Mouse (Mus musculus): ENCODE data around the gene Garnl3. TPM values are rescaled to one million over a fixed set of nuclear protein-coding genes. Genes with fewer than 3 reads are reported as not detected.

Garnl3 gene
- polyA plus RNA-seq, 1 experiment from 2014 or later, result 10.3 TPM

DNA sequence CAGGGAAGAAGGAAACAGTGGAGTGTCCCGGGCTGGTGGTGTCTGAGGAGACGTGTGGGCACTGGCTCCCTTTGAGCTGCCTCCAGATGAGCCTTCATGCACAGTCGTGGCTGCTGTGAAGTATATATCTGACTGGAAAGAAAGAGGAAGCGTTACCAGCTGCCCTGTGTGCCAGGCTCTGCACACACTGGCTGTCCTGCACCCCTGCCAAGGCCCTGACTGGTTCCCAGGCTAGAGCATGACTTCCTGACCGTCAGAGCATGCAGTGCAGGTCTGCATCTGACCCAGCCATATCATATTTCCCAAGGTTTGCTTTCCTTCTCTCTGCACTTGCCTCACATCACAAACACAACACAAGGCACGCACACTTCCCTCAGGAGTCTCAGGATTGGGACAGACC lies 139.3 kb downstream of the Garnl3 start:
- 76% methylated on average over 6 of the region's 6 CpGs for WGBS
- Histone ChIP-seq H3K4me3 (no peak overlapping the region), H3K4me1 (0 out of 2 replicates have a peak, but pooled peaks cover 3% of the 10 kb centered on the region), H3K9me3 (replicated peaks) (no peaks in the 10 kb centered on the region), H3K27ac (replicated peaks) (no peak overlapping the region), H3K27me3 (ENCODE audit: low read depth, poor library complexity, severe bottlenecking) (no peaks in the 10 kb centered on the region), H3K36me3 (no peaks in the 10 kb centered on the region)
- no peak for DNase-seq (ENCODE audit: low spot score)

- no peaks in the 10 kb centered on the region for H3K36me3 ChIP-seq
- H3K9me3 ChIP-seq (replicated peaks), result no peaks in the 10 kb centered on the region
- 56% methylated on average over 13 of the region's 13 CpGs for WGBS
- H3K27ac ChIP-seq (replicated peaks), result no peak overlapping the region
- peaks cover 3% of the 10 kb centered on the region; the same call in 1 of the 2 replicates for H3K4me1 ChIP-seq
- DNase-seq (ENCODE audit: low spot score), result no peak
- H3K4me3 ChIP-seq, result no peak overlapping the region
- no peaks in the 10 kb centered on the region for H3K27me3 ChIP-seq (ENCODE audit: low read depth, poor library complexity, severe bottlenecking)
Measured at GRCm38 (mm10) chr2:32990167-32990832, 141.2 kb downstream of the Garnl3 start.

- Histone ChIP-seq H3K9me3 (replicated peaks) (no peaks in the 10 kb centered on the region), H3K36me3 (no peaks in the 10 kb centered on the region), H3K27me3 (ENCODE audit: low read depth, poor library complexity, severe bottlenecking) (no peaks in the 10 kb centered on the region; the same call in 1 of the 2 replicates), H3K4me3 (no peak overlapping the region), H3K4me1 (no peaks in the 10 kb centered on the region; the same call in 1 of the 2 replicates), H3K27ac (replicated peaks) (no peak overlapping the region)
- 84% methylated on average over 3 of the region's 3 CpGs for WGBS
- no peak for DNase-seq (ENCODE audit: low spot score)
Measured at GRCm38 (mm10) chr2:32989376-32989775, 142.1 kb downstream of the Garnl3 start.

- no peak overlapping the region for H3K27ac ChIP-seq (replicated peaks)
- no peaks in the 10 kb centered on the region for H3K9me3 ChIP-seq (replicated peaks)
- 77% methylated on average over 8 of the region's 8 CpGs for WGBS
Measured at GRCm38 (mm10) chr2:32985844-32986243, 145.6 kb downstream of the Garnl3 start.

GRCm38 (mm10) chr2:32983617-32984016 lies 147.8 kb downstream of the Garnl3 start:
- DNase-seq (ENCODE audit: low spot score), result no peak
- Histone ChIP-seq H3K36me3 (peaks cover 2% of the 10 kb centered on the region; the same call in 1 of the 2 replicates), H3K4me3 (no peak overlapping the region), H3K9me3 (replicated peaks) (no peaks in the 10 kb centered on the region), H3K27me3 (ENCODE audit: low read depth, poor library complexity, severe bottlenecking) (no peaks in the 10 kb centered on the region; the same call in 1 of the 2 replicates), H3K4me1 (peaks cover 24% of the 10 kb centered on the region), H3K27ac (replicated peaks) (no peak overlapping the region)
- WGBS, result 59% methylated on average over 6 of the region's 6 CpGs

More at GRCm38 (mm10) chr2:32985844-32986243, 145.6 kb downstream of the Garnl3 start:
- no peaks in the 10 kb centered on the region for H3K36me3 ChIP-seq
- peaks cover 19% of the 10 kb centered on the region for H3K4me1 ChIP-seq
- no peaks in the 10 kb centered on the region; the same call in 1 of the 2 replicates for H3K27me3 ChIP-seq (ENCODE audit: low read depth, poor library complexity, severe bottlenecking)
- DNase-seq (ENCODE audit: low spot score), result no peak
- H3K4me3 ChIP-seq, result no peak overlapping the region

DNA sequence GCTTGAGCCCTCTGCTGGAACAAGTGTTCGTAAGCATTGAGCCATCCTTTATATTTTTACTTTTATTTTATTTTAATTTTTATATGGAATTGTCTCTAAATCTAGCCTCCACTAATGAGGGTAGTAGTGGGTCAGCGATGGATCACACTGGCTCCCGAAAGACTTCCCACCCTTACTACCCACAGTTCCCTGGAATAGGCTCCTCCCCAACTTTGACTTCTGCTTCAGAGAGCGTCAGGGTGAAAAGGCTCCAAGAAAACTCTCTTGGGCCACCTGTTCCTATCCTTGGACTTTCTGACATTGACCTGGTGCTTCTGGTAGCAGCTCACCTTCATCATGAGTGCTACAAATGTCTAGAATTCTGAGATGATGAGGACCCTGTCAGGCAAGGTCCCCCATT lies 148.8 kb downstream of the Garnl3 start:
- WGBS, result 4% methylated on average over 4 of the region's 4 CpGs
- Histone ChIP-seq H3K4me1 (peaks cover 29% of the 10 kb centered on the region), H3K36me3 (peaks cover 2% of the 10 kb centered on the region; the same call in 1 of the 2 replicates), H3K27me3 (ENCODE audit: low read depth, poor library complexity, severe bottlenecking) (no peaks in the 10 kb centered on the region; the same call in 1 of the 2 replicates), H3K9me3 (replicated peaks) (no peaks in the 10 kb centered on the region), H3K27ac (replicated peaks) (peak overlapping the region; percentile 90), H3K4me3 (peak overlapping the region; percentile 92)
- DNase-seq (ENCODE audit: low spot score), result no peak

DNA sequence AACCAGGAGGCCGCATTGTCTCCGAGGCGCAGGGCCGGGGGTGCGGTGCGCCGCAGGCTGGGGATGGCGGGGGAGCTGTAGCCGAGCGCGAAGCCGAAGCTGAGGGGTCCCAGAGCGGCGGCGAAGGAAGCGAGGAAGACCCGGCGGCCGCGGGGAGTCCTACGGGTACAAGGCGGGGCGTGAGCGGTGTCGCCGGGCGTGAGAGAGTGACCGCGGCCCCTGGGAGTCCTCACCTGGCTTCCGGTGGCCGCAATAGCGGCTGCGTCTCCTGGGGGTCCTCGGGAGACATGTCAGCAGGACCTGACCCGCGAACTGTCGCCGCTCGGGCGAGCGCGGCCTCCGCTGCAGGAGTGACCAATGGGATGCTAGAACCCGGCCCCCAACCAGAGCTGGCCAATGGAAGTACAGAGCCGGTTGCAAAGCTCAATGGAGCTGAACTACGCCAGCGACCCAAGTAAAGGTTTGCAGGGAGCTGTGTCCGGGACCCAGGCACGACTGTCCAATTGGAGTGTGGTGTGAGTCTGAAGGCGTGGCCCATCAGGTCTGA lies 149.7 kb downstream of the Garnl3 start, which contains the start of gene Slc2a8:
Gene Slc2a8, minus strand, starts transcription at position 359 of the 547 bp plus-strand sequence.
- H3K4me1 ChIP-seq, result peaks cover 29% of the 10 kb centered on the region
- WGBS, result under 1% methylated on average over 50 of the region's 50 CpGs
- H3K27ac ChIP-seq (replicated peaks), result peak within 1 kb of the TSS; percentile 90
- DNase-seq (ENCODE audit: low spot score), result peak; percentile 95
- H3K9me3 ChIP-seq (replicated peaks), result no peaks in the 10 kb centered on the region
- peaks cover 4% of the 10 kb centered on the region; the same call in 1 of the 2 replicates for H3K36me3 ChIP-seq
- H3K4me3 ChIP-seq, result peak within 1 kb of the TSS; percentile 92
- H3K27me3 ChIP-seq (ENCODE audit: low read depth, poor library complexity, severe bottlenecking), result no peaks in the 10 kb centered on the region; the same call in 1 of the 2 replicates

DNA sequence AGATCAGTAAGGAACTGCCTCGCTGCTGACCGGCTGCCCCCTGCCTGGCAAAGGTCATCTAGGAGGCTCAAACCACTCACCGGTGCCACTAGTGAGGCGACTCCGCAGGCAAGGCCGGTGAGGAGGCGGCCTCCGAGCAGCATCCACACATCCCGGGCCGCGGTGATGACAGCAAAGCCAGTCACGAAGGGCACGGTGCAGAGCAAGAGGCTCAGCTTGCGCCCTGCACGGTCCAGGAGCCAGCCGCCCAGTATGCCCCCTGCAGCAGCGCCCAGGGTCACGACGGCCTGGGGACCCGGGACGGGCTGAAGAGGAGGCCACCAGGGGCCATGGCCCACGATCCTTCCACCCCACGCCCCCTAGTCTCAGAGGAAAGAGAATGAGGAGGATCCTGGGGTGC lies 150.2 kb downstream of the Garnl3 start:
- no peaks in the 10 kb centered on the region for H3K9me3 ChIP-seq (replicated peaks)
- WGBS, result 2% methylated on average over 23 of the region's 23 CpGs
- H3K27me3 ChIP-seq (ENCODE audit: low read depth, poor library complexity, severe bottlenecking), result no peaks in the 10 kb centered on the region; the same call in 1 of the 2 replicates
- peaks cover 8% of the 10 kb centered on the region; the same call in 1 of the 2 replicates for H3K36me3 ChIP-seq
- DNase-seq (ENCODE audit: low spot score), result peak; percentile 43
- H3K27ac ChIP-seq (replicated peaks), result peak overlapping the region; percentile 90
- H3K4me1 ChIP-seq, result peaks cover 32% of the 10 kb centered on the region
- H3K4me3 ChIP-seq, result peak overlapping the region; percentile 92

- Histone ChIP-seq H3K27ac (replicated peaks) (no peak overlapping the region), H3K9me3 (replicated peaks) (no peaks in the 10 kb centered on the region), H3K4me1 (peaks cover 34% of the 10 kb centered on the region), H3K4me3 (no peak overlapping the region), H3K27me3 (ENCODE audit: low read depth, poor library complexity, severe bottlenecking) (no peaks in the 10 kb centered on the region; the same call in 1 of the 2 replicates), H3K36me3 (peaks cover 24% of the 10 kb centered on the region)
- no peak for DNase-seq (ENCODE audit: low spot score)
- WGBS, result 93% methylated on average over 7 of the region's 7 CpGs
Measured at GRCm38 (mm10) chr2:32979675-32980074, 151.8 kb downstream of the Garnl3 start.

GRCm38 (mm10) chr2:32978675-32979074 lies 152.8 kb downstream of the Garnl3 start:
- WGBS, result 81% methylated on average over 3 of the region's 3 CpGs

GRCm38 (mm10) chr2:32977114-32977513 lies 154.3 kb downstream of the Garnl3 start:
- Histone ChIP-seq H3K4me3 (no peak overlapping the region), H3K27ac (replicated peaks) (no peak overlapping the region), H3K36me3 (peaks cover 47% of the 10 kb centered on the region), H3K4me1 (peaks cover 23% of the 10 kb centered on the region), H3K9me3 (replicated peaks) (no peaks in the 10 kb centered on the region), H3K27me3 (ENCODE audit: low read depth, poor library complexity, severe bottlenecking) (no peaks in the 10 kb centered on the region)
- WGBS, result 83% methylated on average over 5 of the region's 5 CpGs
- no peak for DNase-seq (ENCODE audit: low spot score)

More at GRCm38 (mm10) chr2:32978675-32979074, 152.8 kb downstream of the Garnl3 start:
- H3K4me1 ChIP-seq, result peaks cover 34% of the 10 kb centered on the region
- no peak overlapping the region for H3K4me3 ChIP-seq
- H3K27ac ChIP-seq (replicated peaks), result no peak overlapping the region
- H3K36me3 ChIP-seq, result peaks cover 34% of the 10 kb centered on the region
- H3K9me3 ChIP-seq (replicated peaks), result no peaks in the 10 kb centered on the region
- H3K27me3 ChIP-seq (ENCODE audit: low read depth, poor library complexity, severe bottlenecking), result no peaks in the 10 kb centered on the region
- DNase-seq (ENCODE audit: low spot score), result no peak

DNA sequence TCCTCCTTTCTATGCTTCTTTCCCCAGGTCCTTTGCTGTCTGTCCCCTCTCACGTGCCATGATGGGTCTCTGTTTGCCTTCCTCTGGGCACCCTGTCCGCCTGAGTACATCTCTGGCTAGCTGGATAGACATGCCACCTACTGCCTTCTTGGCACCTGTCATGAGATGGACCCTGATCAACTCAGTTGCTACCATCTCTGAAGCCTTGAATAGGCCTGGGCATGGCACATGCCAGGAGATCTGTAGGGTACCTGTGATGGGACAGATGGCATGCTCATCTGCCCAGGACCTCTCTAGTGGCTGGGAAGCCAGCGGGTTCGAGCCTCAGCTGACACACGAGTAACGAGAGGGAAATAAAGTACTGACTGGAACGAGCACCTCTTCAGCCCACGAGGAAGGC lies 157.2 kb downstream of the Garnl3 start:
- no peak overlapping the region for H3K4me3 ChIP-seq
- H3K27ac ChIP-seq (replicated peaks), result no peak overlapping the region
- H3K4me1 ChIP-seq, result peaks cover 10% of the 10 kb centered on the region; the same call in 1 of the 2 replicates
- WGBS, result 93% methylated on average over 8 of the region's 8 CpGs
- H3K36me3 ChIP-seq, result peaks cover 44% of the 10 kb centered on the region
- DNase-seq (ENCODE audit: low spot score), result no peak
- H3K27me3 ChIP-seq (ENCODE audit: low read depth, poor library complexity, severe bottlenecking), result no peaks in the 10 kb centered on the region
- H3K9me3 ChIP-seq (replicated peaks), result no peaks in the 10 kb centered on the region

DNA sequence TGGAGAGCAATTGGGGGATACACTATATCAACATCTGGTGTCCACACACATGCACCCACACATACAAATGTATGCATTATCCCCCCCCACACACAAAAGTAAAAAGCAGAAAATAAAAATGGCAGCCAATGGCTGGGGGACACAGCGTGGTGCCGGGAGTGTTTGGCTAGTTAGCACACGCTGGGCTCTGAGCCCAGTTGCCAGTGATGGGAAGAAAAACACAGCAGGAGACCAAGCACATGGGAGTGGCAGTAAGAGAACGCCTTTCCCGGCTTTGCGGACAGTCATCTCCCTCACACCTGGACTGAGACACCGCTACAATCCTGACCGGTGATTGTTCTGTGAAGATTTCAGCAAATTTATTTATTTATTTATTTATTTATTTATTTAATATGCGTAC lies 160.2 kb downstream of the Garnl3 start:
- no peak for DNase-seq (ENCODE audit: low spot score)
- H3K4me3 ChIP-seq, result no peak overlapping the region
- H3K36me3 ChIP-seq, result peaks cover 38% of the 10 kb centered on the region
- H3K4me1 ChIP-seq, result peaks cover 18% of the 10 kb centered on the region
- no peaks in the 10 kb centered on the region for H3K27me3 ChIP-seq (ENCODE audit: low read depth, poor library complexity, severe bottlenecking)
- 34% methylated on average over 9 of the region's 9 CpGs for WGBS
- no peak overlapping the region for H3K27ac ChIP-seq (replicated peaks)
- H3K9me3 ChIP-seq (replicated peaks), result no peaks in the 10 kb centered on the region

All from midbrain, embryonic 10.5 days (tissue).